In genomic region chr12:89109779-89110335, GRCm38 (mm10) we compare ENCODE assay signal across 20 mouse cellular contexts.
DNase-seq lines count a peak whose midpoint lies in the region; ATAC-seq and TF ChIP-seq lines count a peak whose summit lies in the region.
"Had no signal": no experiment of that assay in that cellular context is flagged by ENCODE, and none has a peak within 500 bp of the region (broad histone marks: within the 10 kb centered on the region; RNA-seq: fewer than 3 reads in every experiment).

No protein-coding gene starts in this region.

- no peaks in the 10 kb centered on the region for H3K27me3 ChIP-seq in forebrain, embryonic 13.5 days
- no peaks in the 10 kb centered on the region for H3K27me3 ChIP-seq in forebrain, embryonic 10.5 days (ENCODE audit: poor library complexity, severe bottlenecking)
- no peaks in the 10 kb centered on the region for H3K27me3 ChIP-seq in hindbrain, embryonic 14.5 days (ENCODE audit: control insufficient read depth, insufficient read depth, low read length)
- H3K27me3 ChIP-seq in neural tube, embryonic 15.5 days (replicated peaks): no peaks in the 10 kb centered on the region
- H3K27me3 ChIP-seq: CH12.LX; heart, embryonic 13.5 days; liver, embryonic 15.5 days; megakaryocyte, embryonic 14.5 days; stomach, embryonic 15.5 days had no signal

- no peak for TF ChIP-seq CTCF in brain, embryonic 14.5 days (IDR thresholded peaks at IDR 0.05; ENCODE audit: borderline replicate concordance, extremely low read depth, insufficient read depth, insufficient read length)

- H3K27ac ChIP-seq in forebrain, embryonic 13.5 days: peak overlapping the region; percentile 52; the same call in 1 of the 2 replicates
- no peak overlapping the region for H3K27ac ChIP-seq in forebrain, embryonic 10.5 days
- peak overlapping the region; percentile 57 for H3K27ac ChIP-seq in hindbrain, embryonic 14.5 days
- peak overlapping the region; percentile 67 for H3K27ac ChIP-seq in neural tube, embryonic 15.5 days (replicated peaks)
- H3K27ac ChIP-seq: heart, embryonic 13.5 days; liver, embryonic 15.5 days; stomach, embryonic 15.5 days had no signal

- no peaks in the 10 kb centered on the region for H3K9me3 ChIP-seq in forebrain, embryonic 13.5 days (replicated peaks)
- H3K9me3 ChIP-seq in forebrain, embryonic 10.5 days: no peaks in the 10 kb centered on the region
- H3K9me3 ChIP-seq in hindbrain, embryonic 14.5 days (ENCODE audit: control insufficient read depth, low read length): no peaks in the 10 kb centered on the region
- H3K9me3 ChIP-seq in neural tube, embryonic 15.5 days (replicated peaks): no peaks in the 10 kb centered on the region
- H3K9me3 ChIP-seq: heart, embryonic 13.5 days; liver, embryonic 15.5 days; megakaryocyte, embryonic 14.5 days; stomach, embryonic 15.5 days had no signal

- H3K9ac ChIP-seq in forebrain, embryonic 13.5 days: no peak overlapping the region
- H3K9ac ChIP-seq in hindbrain, embryonic 14.5 days: no peak overlapping the region
- H3K9ac ChIP-seq in neural tube, embryonic 15.5 days (replicated peaks): no peak overlapping the region
- H3K9ac ChIP-seq: heart, embryonic 13.5 days; liver, embryonic 15.5 days; stomach, embryonic 15.5 days had no signal

- no peaks in the 10 kb centered on the region for H3K36me3 ChIP-seq in forebrain, embryonic 13.5 days (ENCODE audit: poor library complexity, severe bottlenecking)
- H3K36me3 ChIP-seq in forebrain, embryonic 10.5 days (replicated peaks): no peaks in the 10 kb centered on the region
- H3K36me3 ChIP-seq in hindbrain, embryonic 14.5 days (replicated peaks; ENCODE audit: control insufficient read depth, insufficient read depth): no peaks in the 10 kb centered on the region
- no peaks in the 10 kb centered on the region for H3K36me3 ChIP-seq in neural tube, embryonic 15.5 days
- H3K36me3 ChIP-seq: heart, embryonic 13.5 days; liver, embryonic 15.5 days; stomach, embryonic 15.5 days had no signal

- H3K4me1 ChIP-seq in forebrain, embryonic 13.5 days: peaks cover 16% of the 10 kb centered on the region
- peaks cover 6% of the 10 kb centered on the region; the same call in 1 of the 2 replicates for H3K4me1 ChIP-seq in forebrain, embryonic 10.5 days
- H3K4me1 ChIP-seq in hindbrain, embryonic 14.5 days (replicated peaks; ENCODE audit: control insufficient read depth, insufficient read depth, low read length): 0 out of 2 replicates have a peak, but pooled peaks cover 12% of the 10 kb centered on the region
- H3K4me1 ChIP-seq in neural tube, embryonic 15.5 days: peaks cover 13% of the 10 kb centered on the region
- H3K4me1 ChIP-seq: heart, embryonic 13.5 days; liver, embryonic 15.5 days had no signal

- ATAC-seq in forebrain, embryonic 13.5 days: peak; percentile 32; the same call in 1 of the 2 replicates
- peak; percentile 28; the same call in 1 of the 2 replicates for ATAC-seq in hindbrain, embryonic 14.5 days (ENCODE audit: low FRiP score)
- peak; percentile 48; the same call in 1 of the 2 replicates for ATAC-seq in neural tube, embryonic 15.5 days (ENCODE audit: low FRiP score)
- ATAC-seq: lung, postnatal 0 days had no signal

- WGBS in forebrain, embryonic 13.5 days: 70% methylated on average over 7 of the region's 7 CpGs
- WGBS in forebrain, embryonic 10.5 days: 82% methylated on average over 7 of the region's 7 CpGs
- WGBS in hindbrain, embryonic 14.5 days: 57% methylated on average over 7 of the region's 7 CpGs
- 68% methylated on average over 7 of the region's 7 CpGs for WGBS in neural tube, embryonic 15.5 days

- no peak overlapping the region for H3K4me2 ChIP-seq in forebrain, embryonic 13.5 days
- no peak overlapping the region for H3K4me2 ChIP-seq in hindbrain, embryonic 14.5 days (replicated peaks)
- H3K4me2 ChIP-seq in neural tube, embryonic 15.5 days: no peak overlapping the region
- H3K4me2 ChIP-seq: heart, embryonic 13.5 days; liver, embryonic 15.5 days; stomach, embryonic 15.5 days had no signal

- no peak overlapping the region for H3K4me3 ChIP-seq in forebrain, embryonic 13.5 days
- no peak overlapping the region for H3K4me3 ChIP-seq in forebrain, embryonic 10.5 days
- no peak overlapping the region for H3K4me3 ChIP-seq in hindbrain, embryonic 14.5 days (replicated peaks; ENCODE audit: low read length)
- no peak overlapping the region for H3K4me3 ChIP-seq in neural tube, embryonic 15.5 days (replicated peaks)
- H3K4me3 ChIP-seq: erythroblast, embryonic 14.5 days; heart, embryonic 13.5 days; liver, embryonic 15.5 days; megakaryocyte, embryonic 14.5 days; myocyte; stomach, embryonic 15.5 days had no signal

- DNase-seq in forebrain, embryonic 10.5 days (ENCODE audit: extremely low spot score, low spot score): no peak
- peak; percentile 71 for DNase-seq in brain, embryonic 14.5 days (ENCODE audit: low read depth)
- peak; percentile 44 for DNase-seq in hindbrain, embryonic 14.5 days (ENCODE audit: low spot score)
- DNase-seq in lung, postnatal 10 days: no peak
- no peak for DNase-seq in cerebellum, adult 9-11 months
- DNase-seq: adrenal gland, adult 2 months; cerebellum, adult 11-12 months; kidney, adult 18-20 months; kidney, postnatal 10 days; right cerebral cortex, postnatal 14 days had no signal

- TF ChIP-seq POLR2A in brain, embryonic 14.5 days (IDR thresholded peaks at IDR 0.05; ENCODE audit: borderline replicate concordance, extremely low read depth, insufficient read depth, insufficient read length, poor library complexity, severe bottlenecking): no peak

Comparison
In these comparisons a context has a peak if more than half of its experiments do, and no peak if none do; other contexts are left out.
1. DNase-seq: peak in brain, embryonic 14.5 days (single experiment) and hindbrain, embryonic 14.5 days (single experiment); none in forebrain, embryonic 10.5 days (single experiment), lung, postnatal 10 days (single experiment) and cerebellum, adult 9-11 months (single experiment).
2. Peak in every context shown above with its lines, with median percentiles within 50 percentile points of each other: ATAC-seq.